Mouse (Mus musculus) E14TG2a.4 (cell line): ENCODE results near the gene Sgcd.

Experiments used
- H3K27me3 ChIP-seq: 2 replicates; pipeline ENCODE4 v1.6.1; 2014; ENCODE audit warnings: low read length, control low read depth; ENCODE audit not compliant: insufficient read depth
- H3K36me3 ChIP-seq: 2 replicates; pipeline ENCODE4 v1.6.1; 2014; ENCODE audit warnings: low read length, control low read depth; ENCODE audit not compliant: insufficient read depth
- H3K4me1 ChIP-seq: replicated peaks from 2 replicates; pipeline ENCODE4 v1.6.1; 2014; ENCODE audit warnings: low read depth, low read length, control low read depth
- H3K4me3 ChIP-seq: replicated peaks from 2 replicates; pipeline ENCODE4 v1.5.1; 2014; ENCODE audit warnings: mild to moderate bottlenecking, low read length
- H3K9me3 ChIP-seq: 2 replicates; pipeline ENCODE4 v1.6.1; 2014; ENCODE audit warnings: low read length, control low read depth
- CTCF ChIP-seq: conservative IDR thresholded peaks from 2 replicates; pipeline ENCODE4 v1.5.1; 2014; ENCODE audit warnings: low read length
- NANOG ChIP-seq: IDR thresholded peaks from 2 replicates; pipeline ENCODE4 v1.6.1; 2014; ENCODE audit warnings: borderline replicate concordance, low read length, mixed read lengths
- POU5F1 ChIP-seq: IDR thresholded peaks from 2 replicates; pipeline ENCODE4 v1.6.1; 2014; ENCODE audit warnings: low read length, borderline replicate concordance

The Sgcd gene

GRCm38 (mm10) chr11:47113081-47113480 is 875.7 kb downstream of the Sgcd start:
- Histone ChIP-seq H3K36me3 (no peaks in the 10 kb centered on the region), H3K4me3 (no peak overlapping the region), H3K9me3 (no peaks in the 10 kb centered on the region)

GRCm38 (mm10) chr11:47110314-47110713 is 878.5 kb downstream of the Sgcd start:
- H3K27me3 ChIP-seq: no peaks in the 10 kb centered on the region
- H3K4me3 ChIP-seq: no peak overlapping the region
- H3K36me3 ChIP-seq: no peaks in the 10 kb centered on the region
- H3K9me3 ChIP-seq: no peaks in the 10 kb centered on the region
- no peak for TF ChIP-seq NANOG
- no peak for TF ChIP-seq CTCF
- TF ChIP-seq POU5F1: no peak
- no peaks in the 10 kb centered on the region for H3K4me1 ChIP-seq

More at GRCm38 (mm10) chr11:47113081-47113480, 875.7 kb downstream of the Sgcd start:
- no peak for TF ChIP-seq POU5F1
- no peak for TF ChIP-seq NANOG
- TF ChIP-seq CTCF: no peak
- Histone ChIP-seq H3K27me3 (no peaks in the 10 kb centered on the region), H3K4me1 (no peaks in the 10 kb centered on the region)

GRCm38 (mm10) chr11:47107661-47108060 is 881.1 kb downstream of the Sgcd start:
- Histone ChIP-seq H3K9me3 (no peaks in the 10 kb centered on the region), H3K4me1 (no peaks in the 10 kb centered on the region), H3K27me3 (no peaks in the 10 kb centered on the region), H3K36me3 (no peaks in the 10 kb centered on the region), H3K4me3 (no peak overlapping the region)
- no peak for TF ChIP-seq CTCF

- H3K9me3 ChIP-seq: no peaks in the 10 kb centered on the region
- no peaks in the 10 kb centered on the region for H3K27me3 ChIP-seq
- H3K4me1 ChIP-seq: no peaks in the 10 kb centered on the region
- no peak for TF ChIP-seq CTCF
- no peak for TF ChIP-seq NANOG
- no peak for TF ChIP-seq POU5F1
- no peaks in the 10 kb centered on the region for H3K36me3 ChIP-seq
- H3K4me3 ChIP-seq: no peak overlapping the region
Measured at GRCm38 (mm10) chr11:47093296-47093912, 895.4 kb downstream of the Sgcd start.

GRCm38 (mm10) chr11:47082517-47082916 is 906.3 kb downstream of the Sgcd start:
- TF ChIP-seq POU5F1 (no peak), CTCF (no peak), NANOG (no peak)
- Histone ChIP-seq H3K36me3 (no peaks in the 10 kb centered on the region), H3K9me3 (peaks cover 18% of the 10 kb centered on the region; the same call in 1 of the 2 replicates), H3K27me3 (no peaks in the 10 kb centered on the region), H3K4me3 (no peak overlapping the region), H3K4me1 (no peaks in the 10 kb centered on the region)

- Histone ChIP-seq H3K9me3 (peaks cover 2% of the 10 kb centered on the region; the same call in 1 of the 2 replicates), H3K4me1 (no peaks in the 10 kb centered on the region), H3K27me3 (no peaks in the 10 kb centered on the region), H3K4me3 (no peak overlapping the region), H3K36me3 (no peaks in the 10 kb centered on the region)
- TF ChIP-seq CTCF (no peak), NANOG (no peak), POU5F1 (no peak)
Measured at GRCm38 (mm10) chr11:47073538-47073937, 915.2 kb downstream of the Sgcd start.

GRCm38 (mm10) chr11:47071161-47071560 is 917.6 kb downstream of the Sgcd start:
- H3K27me3 ChIP-seq: no peaks in the 10 kb centered on the region
- H3K4me1 ChIP-seq: no peaks in the 10 kb centered on the region
- no peaks in the 10 kb centered on the region for H3K36me3 ChIP-seq
- TF ChIP-seq CTCF: no peak
- TF ChIP-seq NANOG: no peak
- no peak for TF ChIP-seq POU5F1
- no peak overlapping the region for H3K4me3 ChIP-seq
- no peaks in the 10 kb centered on the region for H3K9me3 ChIP-seq

GRCm38 (mm10) chr11:47069769-47070384 is 918.9 kb downstream of the Sgcd start:
- TF ChIP-seq POU5F1 (no peak), NANOG (no peak), CTCF (no peak)
- H3K9me3 ChIP-seq: no peaks in the 10 kb centered on the region
- no peaks in the 10 kb centered on the region for H3K4me1 ChIP-seq
- H3K4me3 ChIP-seq: no peak overlapping the region
- H3K36me3 ChIP-seq: no peaks in the 10 kb centered on the region
- no peaks in the 10 kb centered on the region for H3K27me3 ChIP-seq

- no peak overlapping the region for H3K4me3 ChIP-seq
- H3K9me3 ChIP-seq: no peaks in the 10 kb centered on the region
- H3K4me1 ChIP-seq: no peaks in the 10 kb centered on the region
- no peaks in the 10 kb centered on the region for H3K27me3 ChIP-seq
- TF ChIP-seq CTCF (no peak), POU5F1 (no peak), NANOG (no peak)
- no peaks in the 10 kb centered on the region for H3K36me3 ChIP-seq
Measured at GRCm38 (mm10) chr11:47063690-47064089, 925.1 kb downstream of the Sgcd start.
